Mouse (Mus musculus) hindbrain, embryonic 10.5 days (tissue): Measurements from ENCODE around the gene Tmem210. TPM values are rescaled to one million over a fixed set of nuclear protein-coding genes. Genes with fewer than 3 reads are reported as not detected.

ENCODE experiments used
- polyA plus RNA-seq: library from polyadenylated mRNA; unstranded; fragments of >200 nt; fragmentation: Nextera tagmentation; extraction: Ambion mirVana; gene quantifications from 2 replicates; pipeline ENCODE4 v1.2.1, GENCODE M21; 2016

The Tmem210 gene
- polyA plus RNA-seq, 1 experiment from 2014 or later = not detected

Other genes with a start within 250 kb of the Tmem210 start
- 72.2 and 89.0 TPM in 2 replicates for gene Nsmf, start 233.8 kb upstream of the Tmem210 start, polyA plus RNA-seq
- gene Entpd8, start 207.8 kb upstream of the Tmem210 start, polyA plus RNA-seq = not detected in 2 replicates
- gene Noxa1, start 193.0 kb upstream of the Tmem210 start, polyA plus RNA-seq = 0.22 and 0.38 TPM in 2 replicates
- 77.4 and 108 TPM in 2 replicates for gene Nrarp, start 107.4 kb upstream of the Tmem210 start, polyA plus RNA-seq
- gene Tor4a, start 91.3 kb upstream of the Tmem210 start, polyA plus RNA-seq = 2.6 and 2.7 TPM in 2 replicates
- 123 and 132 TPM in 2 replicates for gene Nelfb, start 76.7 kb upstream of the Tmem210 start, polyA plus RNA-seq
- not detected in 2 replicates for gene Stpg3, start 73.5 kb upstream of the Tmem210 start, polyA plus RNA-seq
- gene Fam166a, start 69.4 kb upstream of the Tmem210 start, polyA plus RNA-seq = not detected in 2 replicates
- gene Tubb4b, start 63.4 kb upstream of the Tmem210 start, polyA plus RNA-seq = 655 and 693 TPM in 2 replicates
- gene Slc34a3, start 53.8 kb upstream of the Tmem210 start, polyA plus RNA-seq = not detected in 2 replicates
- gene Rnf224, start 51.4 kb upstream of the Tmem210 start, polyA plus RNA-seq = not detected in 2 replicates
- gene Rnf208, start 45.9 kb upstream of the Tmem210 start, polyA plus RNA-seq = 25.5 and 43.5 TPM in 2 replicates
- gene Cysrt1, start 45.7 kb upstream of the Tmem210 start, polyA plus RNA-seq = not detected in 2 replicates
- gene AL732309.1, start 41.3 kb upstream of the Tmem210 start, polyA plus RNA-seq = 5.7 and 6.2 TPM in 2 replicates
- gene Tmem203, start 32.7 kb upstream of the Tmem210 start, polyA plus RNA-seq = 18.7 and 20.3 TPM in 2 replicates
- 8.1 and 9.5 TPM in 2 replicates for gene Tprn, start 25.5 kb upstream of the Tmem210 start, polyA plus RNA-seq
- 248 and 259 TPM in 2 replicates for gene Ssna1, start 15.7 kb upstream of the Tmem210 start, polyA plus RNA-seq
- gene Anapc2, start 15.7 kb upstream of the Tmem210 start, polyA plus RNA-seq = 150 and 156 TPM in 2 replicates
- not detected in 2 replicates for gene Lrrc26, start 1.8 kb downstream of the Tmem210 start, polyA plus RNA-seq
- gene Grin1, start 31.0 kb downstream of the Tmem210 start, polyA plus RNA-seq = 1.2 and 4.5 TPM in 2 replicates
- gene Man1b1, start 44.2 kb downstream of the Tmem210 start, polyA plus RNA-seq = 57.4 and 58.7 TPM in 2 replicates
- gene Dpp7, start 68.2 kb downstream of the Tmem210 start, polyA plus RNA-seq = 21.1 and 21.8 TPM in 2 replicates
- 7.4 and 10.1 TPM in 2 replicates for gene Uap1l1, start 77.5 kb downstream of the Tmem210 start, polyA plus RNA-seq
- 71.6 and 75.1 TPM in 2 replicates for gene Sapcd2, start 84.2 kb downstream of the Tmem210 start, polyA plus RNA-seq
- gene Entpd2, start 107.7 kb downstream of the Tmem210 start, polyA plus RNA-seq = 0.31 TPM in 1 of 2 replicates, not detected in the other
- 75.1 and 155 TPM in 2 replicates for gene Npdc1, start 111.2 kb downstream of the Tmem210 start, polyA plus RNA-seq
- not detected in 2 replicates for gene Fut7, start 135.1 kb downstream of the Tmem210 start, polyA plus RNA-seq
- 5.7 and 5.9 TPM in 2 replicates for gene Abca2, start 140.6 kb downstream of the Tmem210 start, polyA plus RNA-seq
- 0.90 and 1.2 TPM in 2 replicates for gene Clic3, start 168.7 kb downstream of the Tmem210 start, polyA plus RNA-seq
- gene Paxx, start 172.9 kb downstream of the Tmem210 start, polyA plus RNA-seq = 17.0 and 31.3 TPM in 2 replicates
- 0.49 and 1.7 TPM in 2 replicates for gene Ptgds, start 181.9 kb downstream of the Tmem210 start, polyA plus RNA-seq
- gene Lcn12, start 205.8 kb downstream of the Tmem210 start, polyA plus RNA-seq = not detected in 2 replicates
- gene Fbxw5, start 212.6 kb downstream of the Tmem210 start, polyA plus RNA-seq = 88.3 and 109 TPM in 2 replicates
- gene C8g, start 213.6 kb downstream of the Tmem210 start, polyA plus RNA-seq = 5.8 and 6.0 TPM in 2 replicates